Mouse (Mus musculus) testis, adult 2 months (tissue): ENCODE measurements around the gene Pkd2l1. TPM values are rescaled to one million over a fixed set of nuclear protein-coding genes. Genes with fewer than 3 reads are reported as not detected.

Source experiments
- H3K27ac ChIP-seq: fragments of 200-500 bp; 2 replicates; pipeline ENCODE4 v1.5.1; 2012; ENCODE audit warnings: low read depth, low read length; ENCODE audit not compliant: control insufficient read depth, insufficient read depth
- H3K27me3 ChIP-seq: fragments of 200-500 bp; 2 replicates; pipeline ENCODE4 v1.6.1; 2012; ENCODE audit warnings: mild to moderate bottlenecking, low read length, moderate library complexity; ENCODE audit not compliant: control insufficient read depth, insufficient read depth
- H3K36me3 ChIP-seq: fragments of 200-500 bp; 2 replicates; pipeline ENCODE4 v1.6.1; 2012; ENCODE audit warnings: mild to moderate bottlenecking, low read length; ENCODE audit not compliant: control insufficient read depth, insufficient read depth
- H3K4me1 ChIP-seq: fragments of 200-500 bp; 2 replicates; pipeline ENCODE4 v1.6.1; 2012; ENCODE audit warnings: low read length; ENCODE audit not compliant: control insufficient read depth, insufficient read depth
- H3K4me3 ChIP-seq: fragments of 200-500 bp; 2 replicates; pipeline ENCODE4 v1.5.1; 2012; ENCODE audit warnings: low read depth, mild to moderate bottlenecking, low read length, moderate library complexity, mixed read lengths; ENCODE audit not compliant: control insufficient read depth
- CTCF ChIP-seq: fragments of 200-500 bp; IDR thresholded peaks from 2 replicates; pipeline ENCODE4 v1.5.1; 2012; ENCODE audit warnings: low read depth, mild to moderate bottlenecking, inconsistent platforms, low read length, moderate library complexity; ENCODE audit not compliant: control insufficient read depth, insufficient read depth, insufficient replicate concordance
- POLR2A ChIP-seq: fragments of 200-500 bp; IDR thresholded peaks from 2 replicates; pipeline ENCODE4 v1.6.1; 2012; ENCODE audit warnings: low read depth, mild to moderate bottlenecking, inconsistent platforms, low read length, moderate library complexity; ENCODE audit not compliant: control insufficient read depth
- polyA plus RNA-seq: library from polyadenylated mRNA; depleted of rRNA; stranded (reverse); fragments of >200 nt; gene quantifications from 2 replicates; pipeline ENCODE4 v1.2.3, GENCODE M21; 2012

Gene Pkd2l1
- polyA plus RNA-seq, 1 experiment = 11.5 TPM

DNA sequence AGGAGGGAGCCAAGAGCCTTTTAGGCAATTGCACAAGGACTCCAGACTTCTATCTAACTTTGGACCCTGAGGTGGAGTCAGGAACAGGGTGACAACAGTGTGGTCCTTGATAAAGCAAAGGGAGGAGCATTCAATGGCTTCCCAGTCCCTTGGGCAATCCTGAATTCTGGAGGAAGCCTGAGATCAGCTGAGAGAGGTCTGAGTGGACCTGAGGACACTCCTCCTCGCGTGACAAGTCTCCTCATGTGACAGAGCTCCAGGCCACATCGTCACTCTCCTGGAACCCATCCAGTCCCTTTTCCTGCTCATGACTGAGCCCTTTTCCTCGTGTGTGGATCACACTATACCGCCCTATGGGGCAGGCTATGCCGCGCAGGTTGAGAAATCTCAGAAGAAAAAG lies 1.7 kb upstream of the Pkd2l1 start:
- no peak overlapping the region for H3K27ac ChIP-seq
- no peaks in the 10 kb centered on the region for H3K36me3 ChIP-seq
- no peaks in the 10 kb centered on the region for H3K27me3 ChIP-seq
- H3K4me3 ChIP-seq = no peak overlapping the region
- H3K4me1 ChIP-seq = peaks cover 3% of the 10 kb centered on the region
- no peak for TF ChIP-seq POLR2A

DNA sequence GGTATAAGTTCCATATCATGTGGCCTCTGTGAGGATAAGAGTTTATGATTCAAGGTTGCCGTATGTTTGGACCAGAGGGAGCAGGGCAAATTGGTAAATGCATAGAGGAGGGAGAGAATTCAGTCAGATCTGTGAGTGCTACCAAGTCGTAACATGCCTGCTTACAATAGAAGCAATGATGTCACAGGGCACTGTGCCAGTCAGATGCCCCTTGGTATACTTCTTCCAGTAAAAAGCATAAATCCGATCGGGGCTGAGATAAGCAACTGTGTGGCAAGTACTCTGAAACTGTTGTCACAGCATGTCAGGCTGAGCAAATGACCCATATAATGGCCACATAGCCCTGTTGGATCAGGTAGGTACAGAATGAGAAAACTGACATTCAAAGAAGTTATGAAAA lies 3.2 kb downstream of the Pkd2l1 start:
- H3K4me1 ChIP-seq = peaks cover 3% of the 10 kb centered on the region
- TF ChIP-seq CTCF = no peak
- no peak for TF ChIP-seq POLR2A

DNA sequence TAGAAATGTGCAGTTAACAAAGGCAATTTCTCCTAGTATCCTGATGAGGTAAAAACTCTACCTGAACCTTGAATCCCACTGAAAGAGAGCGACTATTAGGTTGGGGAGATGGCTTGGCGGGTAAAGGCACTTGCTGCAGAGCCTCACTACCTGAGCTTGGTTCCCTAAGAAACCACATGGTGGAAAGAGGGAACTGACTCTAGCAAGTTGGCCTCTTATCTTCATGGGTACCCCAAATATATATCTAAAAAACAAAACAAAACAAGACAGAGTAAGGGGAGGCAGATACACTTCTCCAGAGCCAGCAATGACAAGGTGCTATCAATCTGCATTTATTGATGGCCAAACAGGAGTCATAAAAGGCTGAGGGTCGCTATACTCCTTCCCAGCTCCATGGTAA lies 8.3 kb downstream of the Pkd2l1 start:
- no peaks in the 10 kb centered on the region for H3K4me1 ChIP-seq
- TF ChIP-seq CTCF (no peak), POLR2A (no peak)
- no peaks in the 10 kb centered on the region for H3K36me3 ChIP-seq
- H3K27ac ChIP-seq = no peak overlapping the region
- H3K27me3 ChIP-seq = no peaks in the 10 kb centered on the region
- no peak overlapping the region for H3K4me3 ChIP-seq

More for the DNA sequence above, 3.2 kb downstream of the Pkd2l1 start:
- Histone ChIP-seq H3K36me3 (no peaks in the 10 kb centered on the region), H3K27ac (no peak overlapping the region), H3K27me3 (no peaks in the 10 kb centered on the region), H3K4me3 (no peak overlapping the region)

DNA sequence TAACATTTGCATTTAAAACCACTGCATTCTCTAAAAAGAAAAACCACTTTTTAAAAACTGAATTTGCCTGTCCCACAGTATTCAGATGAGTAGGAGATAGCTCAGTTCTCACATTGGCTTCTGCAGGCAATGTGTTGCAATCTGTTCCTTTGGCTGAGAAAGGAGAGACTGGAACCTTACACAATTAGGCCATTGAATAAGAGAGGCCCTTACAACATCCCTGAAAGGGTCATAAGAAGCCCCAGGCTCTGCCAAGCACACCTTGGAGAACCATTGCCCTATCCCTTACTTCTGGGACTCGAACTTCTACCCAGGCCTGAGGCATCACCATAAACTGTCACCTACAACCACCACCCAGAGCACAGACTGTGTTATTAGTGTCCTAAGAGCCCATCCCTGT lies 11.7 kb downstream of the Pkd2l1 start:
- TF ChIP-seq CTCF (no peak), POLR2A (no peak)
- no peaks in the 10 kb centered on the region for H3K4me1 ChIP-seq
- H3K27me3 ChIP-seq = no peaks in the 10 kb centered on the region
- H3K27ac ChIP-seq = no peak overlapping the region
- H3K36me3 ChIP-seq = no peaks in the 10 kb centered on the region
- no peak overlapping the region for H3K4me3 ChIP-seq

DNA sequence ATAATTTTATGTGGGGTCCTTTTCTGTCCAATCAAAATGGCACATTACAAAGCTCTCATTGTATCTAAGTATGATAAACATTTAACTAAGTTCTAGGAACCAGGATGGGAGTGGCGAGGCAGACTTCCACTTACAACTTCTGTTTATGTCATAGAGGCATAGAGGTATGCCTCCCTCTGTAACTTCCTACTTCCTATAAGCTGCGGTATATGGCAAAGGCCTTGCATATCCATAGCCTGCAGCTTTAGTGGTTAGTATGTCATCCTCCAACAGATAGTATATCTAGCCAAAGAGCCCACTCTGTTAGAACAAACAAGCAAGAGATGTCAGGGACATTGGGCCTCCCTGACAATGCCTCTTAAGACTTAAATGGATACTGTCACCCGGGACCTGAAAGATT lies 15.5 kb downstream of the Pkd2l1 start:
- H3K27ac ChIP-seq = no peak overlapping the region
- TF ChIP-seq POLR2A (no peak), CTCF (no peak)

DNA sequence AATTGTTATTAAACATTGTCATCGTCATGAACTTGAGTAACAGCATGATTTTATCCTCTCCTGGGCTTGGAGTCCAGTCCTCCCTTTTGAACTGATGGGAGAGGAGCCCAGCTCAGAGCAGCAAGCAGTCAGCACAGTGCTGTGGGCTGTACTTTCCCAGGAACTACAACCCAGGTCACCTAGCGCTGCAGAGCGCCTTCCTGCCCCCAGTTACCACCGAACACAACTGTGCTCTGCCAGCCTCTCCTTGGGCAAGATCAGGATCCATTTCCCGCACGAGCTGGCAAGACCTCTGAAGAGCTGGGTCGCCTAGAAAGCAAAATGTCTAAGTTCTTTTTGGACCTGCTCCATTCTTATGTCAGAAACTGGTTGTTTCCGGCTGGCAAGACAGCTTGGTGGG lies 17.4 kb downstream of the Pkd2l1 start:
- Histone ChIP-seq H3K4me1 (no peaks in the 10 kb centered on the region), H3K27me3 (no peaks in the 10 kb centered on the region), H3K4me3 (no peak overlapping the region), H3K27ac (no peak overlapping the region), H3K36me3 (no peaks in the 10 kb centered on the region)
- no peak for TF ChIP-seq CTCF
- no peak for TF ChIP-seq POLR2A

More for the DNA sequence above, 15.5 kb downstream of the Pkd2l1 start:
- Histone ChIP-seq H3K4me1 (no peaks in the 10 kb centered on the region), H3K4me3 (no peak overlapping the region), H3K27me3 (no peaks in the 10 kb centered on the region), H3K36me3 (no peaks in the 10 kb centered on the region)

DNA sequence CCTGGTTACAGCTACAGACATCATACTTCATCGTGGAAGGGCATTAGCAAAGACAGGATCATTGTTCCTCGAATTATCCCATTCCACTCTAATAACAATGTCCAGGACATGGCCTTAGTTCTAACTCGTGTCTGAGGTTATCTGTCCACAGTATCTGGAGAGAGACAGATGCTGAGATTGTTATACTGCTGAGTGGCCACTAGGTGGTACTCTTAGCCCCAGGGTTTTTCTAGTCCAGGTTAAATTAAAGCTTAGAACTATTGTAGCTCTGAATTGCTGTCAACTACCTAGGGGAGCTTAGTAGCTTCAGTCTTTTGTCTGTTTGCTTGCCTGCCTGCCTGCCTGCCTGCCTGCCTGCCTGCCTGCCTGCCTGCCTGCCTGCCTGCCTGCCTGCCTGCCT lies 30.7 kb downstream of the Pkd2l1 start:
- H3K27ac ChIP-seq = no peak overlapping the region
- H3K36me3 ChIP-seq = no peaks in the 10 kb centered on the region
- no peak overlapping the region for H3K4me3 ChIP-seq
- no peak for TF ChIP-seq POLR2A
- H3K27me3 ChIP-seq = no peaks in the 10 kb centered on the region
- H3K4me1 ChIP-seq = peaks cover 10% of the 10 kb centered on the region

DNA sequence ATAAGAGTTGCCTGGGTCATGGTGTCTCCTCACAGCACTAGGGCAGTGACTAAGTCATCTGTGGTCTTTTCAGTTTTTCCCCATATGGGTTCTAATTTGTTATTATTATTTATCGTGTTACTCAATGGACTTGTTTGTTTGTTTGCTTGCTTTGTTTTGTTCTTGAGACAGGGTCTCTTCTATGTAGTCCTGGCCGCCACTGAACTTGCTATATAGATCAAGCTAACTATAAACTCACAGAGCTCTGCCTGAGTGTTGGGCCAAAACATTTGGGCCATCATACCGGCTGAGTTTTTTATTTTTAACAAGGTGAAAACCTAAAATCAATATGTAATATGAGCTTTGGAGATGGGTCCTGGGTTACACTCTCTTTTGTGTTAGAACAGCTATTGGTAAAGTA lies 32.9 kb downstream of the Pkd2l1 start:
- Histone ChIP-seq H3K27ac (no peak overlapping the region), H3K4me3 (no peak overlapping the region), H3K27me3 (no peaks in the 10 kb centered on the region), H3K36me3 (no peaks in the 10 kb centered on the region), H3K4me1 (peaks cover 12% of the 10 kb centered on the region)
- no peak for TF ChIP-seq CTCF
- no peak for TF ChIP-seq POLR2A
